Mouse (Mus musculus) A20 (cell line): ENCODE measurements around the gene Olfr50.

Experiments used
- DNase-seq: peaks from one replicate; pipeline ENCODE4 v3.0.0-alpha.2; 2011; ENCODE audit warnings: low read depth, low spot score

The Olfr50 gene

DNA sequence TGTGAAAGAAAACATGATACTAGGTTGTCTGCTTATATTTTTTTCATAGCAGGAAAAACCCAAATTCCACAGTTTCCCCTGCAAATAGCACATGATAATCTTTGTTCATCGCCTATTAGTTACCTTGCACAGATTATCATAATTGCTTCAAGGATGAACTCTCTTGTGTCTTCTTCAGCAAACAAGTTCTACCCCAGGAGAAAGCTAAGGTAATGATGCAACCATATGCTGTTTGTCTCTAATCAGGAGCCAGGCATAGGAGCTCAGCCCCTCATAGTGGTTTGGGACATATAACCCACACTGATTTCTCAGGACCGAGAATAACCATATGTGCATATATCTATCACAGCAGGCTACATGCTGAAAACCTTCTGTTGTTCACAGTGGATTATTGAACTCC, at the start of gene Olfr50:
Gene Olfr50 (plus strand): TSS at position 301 of the 400 bp plus-strand sequence.
- no peak for DNase-seq

DNA sequence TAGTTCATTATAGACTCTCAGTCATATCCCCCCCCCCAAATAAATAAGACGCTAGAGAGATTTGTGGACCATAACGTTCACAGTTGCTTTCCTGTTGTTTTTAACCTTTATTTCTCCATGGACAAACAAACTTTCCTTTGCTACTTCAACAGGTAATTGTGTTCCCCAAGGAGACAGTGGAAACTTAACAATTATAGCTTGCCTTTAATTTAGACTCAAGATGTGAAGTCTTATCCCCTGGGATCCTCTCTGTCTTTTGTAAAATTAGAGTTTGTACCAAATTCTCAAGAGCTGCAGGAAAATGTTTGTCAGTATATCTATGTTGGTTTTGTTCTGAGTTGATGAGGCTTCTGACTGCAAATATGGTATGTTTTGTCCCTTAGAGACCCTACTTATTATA, 6.4 kb upstream of the Olfr50 start, which contains the start of gene Olfr348:
Gene Olfr348 (plus strand): TSS at position 301 of the 400 bp plus-strand sequence.
- no peak for DNase-seq

DNA sequence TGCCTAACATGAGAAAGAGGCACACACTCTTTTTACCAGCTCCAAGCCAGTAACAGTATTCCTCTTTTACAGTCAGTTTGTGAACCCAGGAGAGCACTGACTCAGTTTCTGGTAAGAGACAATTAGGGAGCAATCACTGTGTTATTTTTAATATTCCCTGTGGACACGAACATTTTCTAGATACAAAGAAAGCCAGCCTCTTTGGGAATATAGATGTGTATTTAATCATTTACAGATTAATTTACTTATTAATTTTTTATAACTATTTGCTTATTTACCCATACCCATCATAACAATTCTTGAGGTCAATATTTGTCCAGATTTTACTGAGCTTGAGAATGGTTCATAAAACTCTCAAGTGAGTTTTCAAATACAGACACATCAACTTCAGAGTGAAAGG, 26.6 kb downstream of the Olfr50 start, which contains the start of gene Olfr3:
Gene Olfr3 (minus strand): TSS at position 101 of the 400 bp plus-strand sequence.
- DNase-seq: no peak

DNA sequence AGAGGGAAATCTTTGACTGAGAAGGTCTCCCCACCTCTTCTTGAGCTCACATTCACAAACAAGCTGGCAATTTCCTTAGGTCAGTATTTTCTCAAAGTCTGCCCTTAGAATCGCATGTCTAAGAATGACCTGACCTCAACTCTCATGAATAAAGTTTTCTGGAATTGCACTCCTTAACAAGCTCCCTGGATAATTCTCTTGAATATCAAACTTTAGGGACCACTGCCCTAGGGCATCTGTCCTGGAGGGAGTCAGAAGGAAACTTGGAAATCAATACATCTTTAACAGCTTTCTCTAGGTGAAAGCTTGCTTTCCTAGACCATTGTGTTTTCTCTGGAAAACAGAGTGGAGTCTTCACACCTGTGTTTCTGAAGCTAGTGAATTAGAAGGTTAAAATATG, 55.7 kb downstream of the Olfr50 start, which contains the start of gene Olfr350:
Gene Olfr350 (plus strand): TSS at position 301 of the 400 bp plus-strand sequence.
- DNase-seq: no peak
